Mouse (Mus musculus) T-cell, adult 66 days (primary cell): Measurements from ENCODE around the gene Sirpb1c. TPM values are rescaled to one million over a fixed set of nuclear protein-coding genes. Genes with fewer than 3 reads are reported as not detected.

Source experiments
- total RNA-seq, 2 experiments: library from RNA; stranded (reverse); gene quantifications; 3 replicates in 1 of 2; 4 replicates in 1 of 2; pipeline ENCODE4 v1.2.4; 2023

The Sirpb1c gene
- under 1 TPM; 0.30 to 0.44 TPM for total RNA-seq

GRCm38 (mm10) chr3:15848280-15848679, at the start of gene Sirpb1c:
TSS of gene Sirpb1c (minus strand) at chr3:15848528.

Other genes with a start within 250 kb of the Sirpb1c start
- gene Gm5150, start 157.9 kb upstream of the Sirpb1c start, total RNA-seq = not detected